Mouse (Mus musculus) gastrocnemius, postnatal 4 days (tissue): Measurements from ENCODE around the gene Cfap58. TPM values are rescaled to one million over a fixed set of nuclear protein-coding genes. Genes with fewer than 3 reads are reported as not detected.

Experiments
- DNase-seq, 2 experiments: peaks; one replicate each; pipeline ENCODE4 v3.0.0; 2021 to 2022; ENCODE audit warnings: low spot score in 2 of 2, mixed read lengths in 2 of 2
- total RNA-seq, 2 experiments: library from RNA; stranded (reverse); gene quantifications; 2 replicates each; pipeline ENCODE4 v1.2.3; 2021

Cfap58 gene
- total RNA-seq, 2 experiments from 2014 or later, result not detected

DNA sequence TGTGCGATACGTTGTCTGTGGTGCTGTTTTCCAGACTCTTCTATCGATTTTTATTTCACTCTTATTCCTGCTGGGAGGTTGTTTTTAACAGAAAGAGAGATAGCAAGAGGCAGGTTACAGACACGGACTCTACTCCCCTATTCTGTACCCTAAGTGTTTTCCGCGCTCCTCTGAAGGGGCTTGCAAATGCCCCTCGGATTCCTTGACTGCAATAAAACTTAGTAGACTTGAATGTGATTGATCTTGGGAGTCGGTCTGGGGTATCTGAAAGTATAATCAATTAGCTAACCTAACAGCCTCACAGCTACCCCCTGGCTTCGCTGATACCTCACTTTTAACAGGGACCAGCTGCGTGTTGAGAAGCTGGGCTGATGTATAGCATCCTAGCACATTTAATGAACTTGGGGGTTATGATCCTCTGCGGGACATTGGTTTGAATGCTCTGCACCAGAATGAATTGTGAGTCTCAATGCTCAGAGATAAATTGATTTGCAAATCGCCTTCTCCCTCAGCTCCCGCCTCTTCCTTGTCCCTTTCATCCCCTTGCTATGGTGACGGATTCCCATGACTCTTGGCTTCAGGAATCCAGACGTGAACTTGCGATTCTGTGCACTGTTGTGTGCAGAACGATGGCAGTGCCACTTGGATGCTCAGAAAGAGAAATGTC lies 31.7 kb downstream of the Cfap58 start:
- DNase-seq, result no peak

- no peak for DNase-seq
Measured at GRCm38 (mm10) chr19:47971066-47971465, 33.6 kb downstream of the Cfap58 start.

- DNase-seq, result no peak
Measured at GRCm38 (mm10) chr19:47978109-47978701, 40.7 kb downstream of the Cfap58 start.

DNA sequence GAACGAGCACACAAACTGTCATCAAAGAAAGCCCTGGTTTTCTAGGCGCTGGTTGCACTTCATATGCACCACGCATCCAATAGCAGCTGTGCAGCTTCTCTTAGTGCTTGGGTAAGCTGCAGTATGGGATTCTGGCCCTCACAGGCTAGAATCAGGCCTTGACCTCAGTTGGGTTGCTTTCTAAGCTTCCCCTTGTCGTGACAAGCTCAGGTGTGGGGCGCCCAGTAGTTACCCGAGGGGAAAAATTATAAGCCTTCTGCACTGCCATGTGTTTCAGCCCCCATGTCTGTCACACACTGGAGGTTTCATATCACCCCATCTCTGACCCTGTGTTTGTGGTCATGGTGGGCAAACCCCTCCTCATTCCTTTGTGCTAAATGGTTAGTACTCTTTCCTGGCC lies 42.0 kb downstream of the Cfap58 start:
- no peak for DNase-seq

GRCm38 (mm10) chr19:47980241-47980640 lies 42.8 kb downstream of the Cfap58 start:
- DNase-seq, result no peak

- DNase-seq, result no peak
Measured at GRCm38 (mm10) chr19:47985606-47986213, 48.2 kb downstream of the Cfap58 start.

GRCm38 (mm10) chr19:47987986-47988385 lies 50.5 kb downstream of the Cfap58 start:
- DNase-seq, result no peak

DNA sequence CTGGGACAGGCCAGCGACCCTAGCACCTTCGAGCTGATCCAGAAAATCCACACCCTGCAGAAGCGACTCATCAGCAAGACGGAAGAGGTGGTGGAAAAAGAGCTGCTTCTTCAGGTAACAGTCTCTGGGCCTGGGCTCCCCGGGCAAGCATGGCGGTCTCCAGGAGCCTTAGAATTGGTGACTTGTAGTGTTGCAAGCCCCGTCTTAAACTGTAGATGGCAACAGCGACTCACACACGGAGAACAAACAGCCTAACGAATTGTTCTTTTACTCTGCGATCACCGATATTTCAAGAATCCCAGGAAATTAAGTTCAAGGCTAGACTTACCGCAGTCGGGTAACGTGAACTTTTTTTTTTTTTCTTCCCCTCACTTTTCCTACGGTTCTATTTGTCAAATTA lies 51.0 kb downstream of the Cfap58 start:
- no peak for DNase-seq

GRCm38 (mm10) chr19:47988880-47989574 lies 51.6 kb downstream of the Cfap58 start:
- no peak for DNase-seq

GRCm38 (mm10) chr19:47989575-47989891 lies 52.1 kb downstream of the Cfap58 start:
- no peak for DNase-seq

GRCm38 (mm10) chr19:48001240-48001639 lies 63.8 kb downstream of the Cfap58 start:
- no peak for DNase-seq

DNA sequence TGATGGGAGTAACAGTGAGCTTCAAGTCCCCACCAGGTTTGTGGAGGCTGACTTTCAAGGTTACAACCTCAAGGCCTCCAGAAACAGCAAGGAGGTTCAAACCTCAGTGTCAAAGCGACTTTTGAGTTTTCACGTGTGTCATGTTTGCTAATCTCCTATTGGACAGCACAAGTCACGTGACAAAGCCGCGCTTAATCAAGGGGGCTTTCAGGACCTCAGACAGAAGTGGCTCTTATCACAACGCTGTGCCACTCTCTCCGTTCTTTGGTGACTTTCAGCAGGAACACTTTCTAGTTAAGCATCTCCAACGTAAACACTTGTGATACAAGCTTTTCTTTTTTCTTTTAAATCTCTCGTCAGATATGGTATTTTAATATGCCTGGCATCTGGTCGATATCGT lies 64.3 kb downstream of the Cfap58 start:
- DNase-seq, result no peak

DNA sequence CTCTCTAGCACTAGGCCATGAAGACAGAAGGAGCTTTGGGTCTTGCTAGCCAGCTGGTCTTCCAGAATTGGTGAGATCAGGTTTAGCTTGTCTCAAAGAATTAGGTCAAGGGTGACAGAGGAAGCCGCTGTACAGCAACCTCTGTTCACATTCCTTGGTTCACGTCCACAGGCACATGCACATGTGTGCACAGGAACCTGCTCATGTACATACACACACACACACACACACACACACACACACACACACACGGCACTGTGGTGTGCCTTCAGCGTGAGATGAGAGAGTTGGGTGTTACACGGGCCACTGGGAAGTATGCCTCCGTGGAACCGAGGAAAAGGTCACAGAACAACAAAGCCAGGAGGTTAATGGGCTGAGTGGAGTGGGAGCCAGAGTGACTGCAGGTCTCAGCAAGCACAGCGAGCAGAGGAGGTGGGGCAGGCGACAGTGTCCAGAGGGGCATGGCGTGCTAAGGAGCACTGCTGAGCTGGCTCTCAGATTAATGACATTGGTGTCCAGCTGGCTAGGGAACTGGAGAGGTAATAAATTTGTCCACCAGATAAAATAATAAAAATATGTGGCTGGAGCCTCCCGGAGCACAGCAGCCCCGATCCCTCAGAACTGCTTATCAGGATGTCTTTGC lies 71.4 kb downstream of the Cfap58 start:
- DNase-seq, result no peak

- no peak for DNase-seq
Measured at GRCm38 (mm10) chr19:48009586-48010331, 72.3 kb downstream of the Cfap58 start.

- DNase-seq, result no peak
Measured at GRCm38 (mm10) chr19:48020103-48020502, 82.6 kb downstream of the Cfap58 start.

- no peak for DNase-seq
Measured at GRCm38 (mm10) chr19:48021435-48021834, 84.0 kb downstream of the Cfap58 start.

- DNase-seq, result no peak
Measured at GRCm38 (mm10) chr19:48022763-48023162, 85.3 kb downstream of the Cfap58 start.

DNA sequence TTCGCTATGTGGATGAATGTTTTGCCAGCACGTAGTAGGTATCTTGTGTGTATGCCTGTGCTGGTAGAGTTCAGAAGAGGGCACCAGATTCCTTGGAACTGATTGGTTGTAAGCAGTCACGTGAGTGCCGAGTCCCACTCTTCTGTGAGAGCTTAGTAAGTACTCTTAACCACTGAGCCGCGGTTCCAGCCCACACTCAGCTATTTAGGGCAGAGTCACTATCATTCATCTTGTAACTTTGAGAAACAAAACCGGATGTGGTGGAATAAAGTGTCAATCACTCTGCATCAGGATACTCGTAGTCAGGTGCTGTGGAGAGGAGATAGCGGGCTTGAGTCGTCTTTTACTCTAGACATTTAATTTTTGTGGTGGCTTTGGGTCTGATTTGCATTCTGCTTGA lies 86.3 kb downstream of the Cfap58 start:
- no peak for DNase-seq

DNA sequence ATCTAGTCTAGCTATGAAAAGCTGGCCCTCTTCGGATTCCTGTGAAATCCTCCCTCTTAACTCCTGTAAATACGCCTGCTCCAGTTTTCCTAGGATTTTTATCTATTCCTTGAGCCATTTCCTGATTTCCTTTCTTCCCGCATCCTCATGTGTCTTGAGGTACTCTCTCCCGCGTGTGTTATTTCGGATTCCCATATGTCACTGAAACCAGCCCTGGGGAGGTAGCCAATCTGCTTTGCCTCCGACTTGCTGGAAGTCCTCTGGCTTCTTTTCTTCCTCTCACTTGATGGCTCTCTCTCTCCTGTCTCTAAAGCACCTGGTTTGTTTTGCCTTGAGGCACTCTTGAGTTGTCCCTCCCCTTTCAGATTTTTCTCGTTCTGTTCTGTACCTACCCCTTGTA lies 87.9 kb downstream of the Cfap58 start:
- no peak for DNase-seq

- DNase-seq, result no peak
Measured at GRCm38 (mm10) chr19:48026882-48027281, 89.4 kb downstream of the Cfap58 start.

DNA sequence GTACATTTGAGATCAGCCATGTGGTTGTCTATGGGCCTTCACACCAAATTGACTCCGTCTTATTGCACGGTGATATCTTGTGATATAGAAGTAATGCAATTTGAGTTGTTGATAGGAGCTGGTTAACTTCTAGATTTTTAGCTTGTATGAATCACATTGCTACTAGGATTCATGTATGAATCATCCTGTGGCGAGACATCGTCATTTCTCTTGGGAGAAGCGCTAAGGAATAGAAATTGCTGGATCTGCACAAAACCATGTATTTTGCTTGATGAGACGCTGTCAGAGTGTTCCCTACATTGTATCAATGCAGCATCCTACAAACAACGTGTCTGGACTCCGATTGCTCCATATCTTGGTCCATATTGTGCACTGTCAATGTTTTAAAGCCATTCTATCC lies 102.1 kb downstream of the Cfap58 start:
- DNase-seq, result no peak
